Mouse (Mus musculus) layer of hippocampus, adult 8-10 months (tissue): ENCODE measurements around the gene Kdr. TPM values are rescaled to one million over a fixed set of nuclear protein-coding genes. Genes with fewer than 3 reads are reported as not detected.

ENCODE experiments used
- DNase-seq, 2 experiments: peaks; one replicate each; pipeline ENCODE4 v3.0.0; 2022; ENCODE audit warnings: low spot score in 2 of 2
- total RNA-seq, 4 experiments: library from RNA; stranded (reverse); gene quantifications; 2 replicates each; pipeline ENCODE4 v1.2.4; 2022

Gene Kdr
- total RNA-seq: 1 to 10 TPM; 5.6 to 9.1 (median 7.6) TPM

GRCm38 (mm10) chr5:75978374-75979100 lies at the start of gene Kdr:
Gene Kdr, minus strand, starts transcription at chr5:75978458.
- DNase-seq: peak in 1 of 2 experiments; percentile 15

GRCm38 (mm10) chr5:76026805-76027204 lies 48.5 kb upstream of the Kdr start:
- no peak for DNase-seq

- DNase-seq: peak in 1 of 2 experiments; percentile 9
These were observed 47.9 kb upstream of the Kdr start for GRCm38 (mm10) chr5:76025996-76026665.

- DNase-seq: no peak
These were observed 44.9 kb upstream of the Kdr start for GRCm38 (mm10) chr5:76023011-76023773.

- DNase-seq: no peak
These were observed 44.2 kb upstream of the Kdr start for GRCm38 (mm10) chr5:76022436-76022835.

GRCm38 (mm10) chr5:76018321-76018720 lies 40.1 kb upstream of the Kdr start:
- DNase-seq: no peak

- no peak for DNase-seq
These were observed 37.8 kb upstream of the Kdr start for GRCm38 (mm10) chr5:76016086-76016485.

- DNase-seq: no peak
These were observed 35.7 kb upstream of the Kdr start for GRCm38 (mm10) chr5:76013881-76014431.

- no peak for DNase-seq
These were observed 28.1 kb upstream of the Kdr start for GRCm38 (mm10) chr5:76006403-76006802.

- no peak for DNase-seq
These were observed 12.0 kb upstream of the Kdr start for GRCm38 (mm10) chr5:75990212-75990611.

GRCm38 (mm10) chr5:75987530-75987929 lies 9.3 kb upstream of the Kdr start:
- no peak for DNase-seq

GRCm38 (mm10) chr5:75980521-75981311 lies 2.5 kb upstream of the Kdr start:
- no peak for DNase-seq

GRCm38 (mm10) chr5:75979108-75979507 lies 850 bp upstream of the Kdr start:
- no peak for DNase-seq

- no peak for DNase-seq
These were observed 551 bp downstream of the Kdr start for GRCm38 (mm10) chr5:75977441-75978373.

GRCm38 (mm10) chr5:75976696-75977095 lies 1.6 kb downstream of the Kdr start:
- DNase-seq: no peak

GRCm38 (mm10) chr5:75975398-75975797 lies 2.9 kb downstream of the Kdr start:
- DNase-seq: no peak

- DNase-seq: no peak
These were observed 3.6 kb downstream of the Kdr start for GRCm38 (mm10) chr5:75974543-75975130.

GRCm38 (mm10) chr5:75969887-75970286 lies 8.4 kb downstream of the Kdr start:
- no peak for DNase-seq

GRCm38 (mm10) chr5:75962558-75962957 lies 15.7 kb downstream of the Kdr start:
- no peak for DNase-seq
